Mouse (Mus musculus): ENCODE measurements around the gene Zfp146. TPM values are rescaled to one million over a fixed set of nuclear protein-coding genes. Genes with fewer than 3 reads are reported as not detected.
"Not testable (repeated sequence)": the region's sequence is repeated elsewhere in the genome, so short reads cannot be mapped to it uniquely, and the experiment has no call there.

Gene Zfp146
- 16.8 and 17.0 TPM in 2 replicates for polyA plus RNA-seq (2014; fragmentation: Nextera tagmentation; extraction: Ambion mirVana)

GRCm38 (mm10) chr7:30169583-30170282 lies at the start of gene Zfp146:
Zfp146 (minus strand) TSS chr7:30169750.
- H3K36me3 ChIP-seq (ENCODE audit: insufficient read depth) = peaks cover 15% of the 10 kb centered on the region
- peak within 1 kb of the TSS; percentile 74 for H3K4me3 ChIP-seq (ENCODE audit: low read depth, low read length)
- H3K4me2 ChIP-seq = peak within 1 kb of the TSS; percentile 77
- under 1% methylated on average over 36 of the region's 36 CpGs for WGBS
- H3K4me1 ChIP-seq (ENCODE audit: insufficient read depth) = no peaks in the 10 kb centered on the region
- no peaks in the 10 kb centered on the region for H3K27me3 ChIP-seq (ENCODE audit: insufficient read depth, low read length)
- peak; percentile 98 for ATAC-seq (ENCODE audit: insufficient read depth)
- TF ChIP-seq CTCF (IDR thresholded peaks at IDR 0.05; ENCODE audit: low read depth) = no peak
- peak; percentile 98 for DNase-seq
- H3K9ac ChIP-seq = peak within 1 kb of the TSS; percentile 91
- H3K9me3 ChIP-seq (ENCODE audit: low read depth, low read length) = peaks cover 25% of the 10 kb centered on the region
- H3K27ac ChIP-seq (ENCODE audit: low read depth) = peak within 1 kb of the TSS; percentile 90

- Histone ChIP-seq H3K9me3 (ENCODE audit: low read depth, low read length) (no peaks in the 10 kb centered on the region), H3K9ac (no peak overlapping the region), H3K4me3 (ENCODE audit: low read depth, low read length) (no peak overlapping the region), H3K27ac (ENCODE audit: low read depth) (no peak overlapping the region), H3K4me2 (no peak overlapping the region), H3K36me3 (ENCODE audit: insufficient read depth) (no peaks in the 10 kb centered on the region), H3K27me3 (ENCODE audit: insufficient read depth, low read length) (no peaks in the 10 kb centered on the region), H3K4me1 (ENCODE audit: insufficient read depth) (no peaks in the 10 kb centered on the region)
- no peak for TF ChIP-seq CTCF (IDR thresholded peaks at IDR 0.05; ENCODE audit: low read depth)
- DNase-seq (no peak), ATAC-seq (ENCODE audit: insufficient read depth) (no peak)
- WGBS = 66% methylated on average over 2 of the region's 2 CpGs
Observed at GRCm38 (mm10) chr7:30217277-30217676, 47.7 kb upstream of the Zfp146 start.

- ATAC-seq (ENCODE audit: insufficient read depth) = peak; percentile 68
- no peak overlapping the region for H3K9ac ChIP-seq
- peak; percentile 94 for DNase-seq
- H3K27ac ChIP-seq (ENCODE audit: low read depth) = no peak overlapping the region
- H3K27me3 ChIP-seq (ENCODE audit: insufficient read depth, low read length) = no peaks in the 10 kb centered on the region
- H3K4me2 ChIP-seq = peak overlapping the region; percentile 57
- WGBS = under 1% methylated on average over 16 of the region's 16 CpGs
- H3K4me1 ChIP-seq (ENCODE audit: insufficient read depth) = no peaks in the 10 kb centered on the region
- no peaks in the 10 kb centered on the region for H3K36me3 ChIP-seq (ENCODE audit: insufficient read depth)
- peak overlapping the region; percentile 9; the same call in 1 of the 2 replicates for H3K4me3 ChIP-seq (ENCODE audit: low read depth, low read length)
- H3K9me3 ChIP-seq (ENCODE audit: low read depth, low read length) = no peaks in the 10 kb centered on the region
- peak; percentile 98 for TF ChIP-seq CTCF (IDR thresholded peaks at IDR 0.05; ENCODE audit: low read depth)
Observed at GRCm38 (mm10) chr7:30216723-30217151, 47.2 kb upstream of the Zfp146 start.

GRCm38 (mm10) chr7:30215875-30216274 lies 46.3 kb upstream of the Zfp146 start:
- no peak for ATAC-seq (ENCODE audit: insufficient read depth)
- no peaks in the 10 kb centered on the region for H3K4me1 ChIP-seq (ENCODE audit: insufficient read depth)
- no peak for TF ChIP-seq CTCF (IDR thresholded peaks at IDR 0.05; ENCODE audit: low read depth)
- H3K4me3 ChIP-seq (ENCODE audit: low read depth, low read length) = no peak overlapping the region
- WGBS = 86% methylated on average over 3 of the region's 3 CpGs
- DNase-seq = no peak
- no peaks in the 10 kb centered on the region for H3K36me3 ChIP-seq (ENCODE audit: insufficient read depth)
- no peaks in the 10 kb centered on the region for H3K27me3 ChIP-seq (ENCODE audit: insufficient read depth, low read length)
- H3K27ac ChIP-seq (ENCODE audit: low read depth) = no peak overlapping the region
- no peak overlapping the region for H3K9ac ChIP-seq
- H3K4me2 ChIP-seq = no peak overlapping the region
- H3K9me3 ChIP-seq (ENCODE audit: low read depth, low read length) = no peaks in the 10 kb centered on the region

- Histone ChIP-seq H3K36me3 (ENCODE audit: insufficient read depth) (no peaks in the 10 kb centered on the region), H3K4me2 (no peak overlapping the region), H3K4me1 (ENCODE audit: insufficient read depth) (no peaks in the 10 kb centered on the region), H3K9ac (no peak overlapping the region), H3K9me3 (ENCODE audit: low read depth, low read length) (no peaks in the 10 kb centered on the region), H3K4me3 (ENCODE audit: low read depth, low read length) (no peak overlapping the region), H3K27me3 (ENCODE audit: insufficient read depth, low read length) (no peaks in the 10 kb centered on the region), H3K27ac (ENCODE audit: low read depth) (no peak overlapping the region)
- WGBS = 84% methylated on average over 3 of the region's 3 CpGs
- TF ChIP-seq CTCF (IDR thresholded peaks at IDR 0.05; ENCODE audit: low read depth) = no peak
- no peak for DNase-seq
- no peak for ATAC-seq (ENCODE audit: insufficient read depth)
Observed at GRCm38 (mm10) chr7:30213881-30214280, 44.3 kb upstream of the Zfp146 start.

GRCm38 (mm10) chr7:30211025-30211424 lies 41.5 kb upstream of the Zfp146 start:
- 22% methylated on average over 4 of the region's 4 CpGs for WGBS
- H3K9ac ChIP-seq = no peak overlapping the region
- no peaks in the 10 kb centered on the region for H3K9me3 ChIP-seq (ENCODE audit: low read depth, low read length)
- no peaks in the 10 kb centered on the region for H3K36me3 ChIP-seq (ENCODE audit: insufficient read depth)
- H3K4me2 ChIP-seq = no peak overlapping the region
- no peaks in the 10 kb centered on the region for H3K27me3 ChIP-seq (ENCODE audit: insufficient read depth, low read length)
- no peaks in the 10 kb centered on the region for H3K4me1 ChIP-seq (ENCODE audit: insufficient read depth)
- H3K4me3 ChIP-seq (ENCODE audit: low read depth, low read length) = no peak overlapping the region
- DNase-seq = no peak
- ATAC-seq (ENCODE audit: insufficient read depth) = no peak
- H3K27ac ChIP-seq (ENCODE audit: low read depth) = no peak overlapping the region
- TF ChIP-seq CTCF (IDR thresholded peaks at IDR 0.05; ENCODE audit: low read depth) = no peak

- not testable (repeated sequence) for DNase-seq; H3K27me3 ChIP-seq (ENCODE audit: insufficient read depth, low read length); H3K4me3 ChIP-seq (ENCODE audit: low read depth, low read length); H3K9me3 ChIP-seq (ENCODE audit: low read depth, low read length); H3K4me1 ChIP-seq (ENCODE audit: insufficient read depth); H3K27ac ChIP-seq (ENCODE audit: low read depth); H3K36me3 ChIP-seq (ENCODE audit: insufficient read depth); H3K9ac ChIP-seq; ATAC-seq (ENCODE audit: insufficient read depth); H3K4me2 ChIP-seq
- 53% methylated on average over 5 of the region's 5 CpGs for WGBS
Observed at GRCm38 (mm10) chr7:30206364-30206763, 36.8 kb upstream of the Zfp146 start.
